Mouse (Mus musculus): ENCODE results near the gene Zfyve21. TPM values are rescaled to one million over a fixed set of nuclear protein-coding genes. Genes with fewer than 3 reads are reported as not detected.

Zfyve21 gene
- 3.3 TPM for polyA plus RNA-seq (2017; shearing (Covaris generic))

GRCm38 (mm10) chr12:111813766-111814617 lies at the start of gene Zfyve21, which contains the start of gene Xrcc3:
TSS of gene Zfyve21 (plus strand) at chr12:111814170.
TSS of gene Xrcc3 (minus strand) at chr12:111813873.

Other genes starting within 250 kb of the Zfyve21 start
- 77.7 TPM for gene Mark3, start 239.6 kb upstream of the Zfyve21 start, polyA plus RNA-seq (2017; shearing (Covaris generic))
- gene Ckb, start 141.8 kb upstream of the Zfyve21 start, polyA plus RNA-seq (2017; shearing (Covaris generic)): 52.4 TPM
- 13.6 TPM for gene Trmt61a, start 136.1 kb upstream of the Zfyve21 start, polyA plus RNA-seq (2017; shearing (Covaris generic))
- gene Bag5, start 100.9 kb upstream of the Zfyve21 start, polyA plus RNA-seq (2017; shearing (Covaris generic)): 51.1 TPM
- gene Apopt1, start 100.9 kb upstream of the Zfyve21 start, polyA plus RNA-seq (2017; shearing (Covaris generic)): 39.0 TPM
- 34.1 TPM for gene Klc1, start 55.3 kb upstream of the Zfyve21 start, polyA plus RNA-seq (2017; shearing (Covaris generic))
- gene Xrcc3, start 297 bp upstream of the Zfyve21 start, polyA plus RNA-seq (2017; shearing (Covaris generic)): 1.7 TPM
- 51.3 TPM for gene Ppp1r13b, start 93.9 kb downstream of the Zfyve21 start, polyA plus RNA-seq (2017; shearing (Covaris generic))
- 146 TPM for gene Atp5mpl, start 152.8 kb downstream of the Zfyve21 start, polyA plus RNA-seq (2017; shearing (Covaris generic))
- gene Tdrd9, start 157.4 kb downstream of the Zfyve21 start, polyA plus RNA-seq (2017; shearing (Covaris generic)): 0.10 TPM
- not detected for gene Rd3l, start 167.1 kb downstream of the Zfyve21 start, polyA plus RNA-seq (2017; shearing (Covaris generic))

All from effector memory CD4-positive, alpha-beta T cell, adult 7 months (primary cell).